Mouse (Mus musculus): ENCODE results near the gene Tmem233.

GRCm38 (mm10) chr5:115991717-115992116 lies 91.3 kb downstream of the Tmem233 start:
- TF ChIP-seq POLR2A (IDR thresholded peaks at IDR 0.05; ENCODE audit: low read depth, low read length) = no peak
- TF ChIP-seq CTCF (IDR thresholded peaks at IDR 0.05; ENCODE audit: extremely low read depth, insufficient read length, insufficient replicate concordance, low read depth, low read length) = no peak

All from small intestine, adult 2 months (tissue).